Mouse (Mus musculus) heart, adult 2 months (tissue): ENCODE measurements around the gene Nsg2.

Experiments used
- CTCF ChIP-seq: fragments of 200-600 bp; IDR thresholded peaks from 2 replicates; pipeline ENCODE4 v1.8.1; 2022; ENCODE audit warnings: antibody characterized with exemption, mild to moderate bottlenecking, moderate library complexity
- EP300 ChIP-seq: fragments of 200-500 bp; IDR thresholded peaks from 2 replicates; pipeline ENCODE4 v1.6.1; 2011; ENCODE audit warnings: low read depth, low read length, control low read depth; ENCODE audit not compliant: insufficient read depth
- POLR2A ChIP-seq: fragments of 200-500 bp; IDR thresholded peaks from 2 replicates; pipeline ENCODE4 v1.6.1; 2011; ENCODE audit warnings: mild to moderate bottlenecking, low read depth, low read length, control low read depth; ENCODE audit not compliant: insufficient read depth

DNA sequence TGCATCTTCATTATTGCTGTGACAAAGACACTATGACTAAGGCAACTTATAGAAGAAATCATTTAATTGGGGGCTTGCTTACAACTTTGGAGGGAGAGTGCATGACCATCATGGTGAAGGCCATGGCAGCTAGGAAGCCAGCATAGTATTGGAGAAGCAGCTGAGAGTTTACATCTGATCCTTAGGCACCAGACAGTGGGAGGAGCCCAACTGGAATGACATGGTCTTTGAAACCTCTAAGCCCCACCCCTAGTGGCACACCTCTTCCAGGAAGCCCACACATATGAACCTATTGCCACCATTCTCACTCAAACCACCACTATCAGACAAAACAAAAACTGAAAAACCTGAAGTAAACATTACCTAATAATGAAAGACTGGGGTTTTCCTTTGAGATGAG, 40.2 kb upstream of the Nsg2 start:
- TF ChIP-seq POLR2A = no peak
- no peak for TF ChIP-seq CTCF
- TF ChIP-seq EP300 = no peak
